Mouse (Mus musculus) regulatory T cell (primary cell): ENCODE data around the gene Casc4.
"Not testable (repeated sequence)": the region's sequence is repeated elsewhere in the genome, so short reads cannot be mapped to it uniquely, and the experiment has no call there.

ENCODE experiments used
- in situ Hi-C: fragments of 300-600 bp; cut with MboI, MseI; formaldehyde crosslinking; loops from one replicate; pipeline ENCODE4 v1.15.1; 2025; ENCODE audit warnings: high pct_unique_total_duplicates

The Casc4 gene

GRCm38 (mm10) chr2:121916047-121916970 is 49.5 kb downstream of the Casc4 start:
- in situ Hi-C loops: no loop called here

GRCm38 (mm10) chr2:121937624-121938023 is 70.9 kb downstream of the Casc4 start:
- in situ Hi-C loops: not testable (repeated sequence)

- in situ Hi-C loops: no loop called here
These were observed 76.6 kb downstream of the Casc4 start for GRCm38 (mm10) chr2:121943364-121943763.

- in situ Hi-C loops: no loop called here
These were observed 88.3 kb downstream of the Casc4 start for GRCm38 (mm10) chr2:121954971-121955656.

- in situ Hi-C loops: no loop called here
These were observed 89.0 kb downstream of the Casc4 start, which contains the start of the genes Ctdspl2 and Mageb3 for GRCm38 (mm10) chr2:121955765-121956223. Gene Ctdspl2, plus strand, starts transcription at chr2:121956001. Gene Mageb3, minus strand, starts transcription at chr2:121956092.

GRCm38 (mm10) chr2:121956224-121957018 is 89.7 kb downstream of the Casc4 start:
- in situ Hi-C loops: no loop called here

GRCm38 (mm10) chr2:121957216-121957792 is 90.5 kb downstream of the Casc4 start:
- in situ Hi-C loops: no loop called here
